Mouse (Mus musculus): ENCODE results near the gene Pigu. TPM values are rescaled to one million over a fixed set of nuclear protein-coding genes. Genes with fewer than 3 reads are reported as not detected.
A peak's percentile ranks its signal among the peaks of the same experiment; 100 is the strongest.

Gene Pigu
- polyA plus RNA-seq, 1 experiment from 2014 or later, result 54.0 TPM

DNA sequence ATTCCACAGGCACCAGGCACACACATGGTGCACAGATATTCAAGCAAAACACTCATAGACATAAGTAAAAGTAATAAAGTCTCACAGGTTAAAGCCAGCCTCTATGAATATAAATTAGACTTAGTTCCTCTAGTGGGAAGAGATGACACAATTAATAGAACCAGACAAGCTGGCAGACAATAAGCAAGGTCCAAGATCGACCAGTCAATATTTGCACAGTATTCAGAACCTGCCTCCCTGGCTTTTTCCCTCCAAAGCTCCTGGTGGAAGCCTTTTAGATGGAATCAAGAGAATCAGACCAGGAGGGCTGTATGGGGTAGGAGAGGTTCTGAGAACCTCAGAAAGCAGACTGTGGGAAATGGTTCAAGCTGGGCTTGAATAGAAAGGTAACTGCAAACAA lies 16.7 kb upstream of the Pigu start:
- Histone ChIP-seq H3K9me3 (replicated peaks; ENCODE audit: control insufficient read depth, low read length) (no peaks in the 10 kb centered on the region), H3K36me3 (ENCODE audit: control insufficient read depth, insufficient read depth, low read length) (no peaks in the 10 kb centered on the region), H3K4me3 (replicated peaks; ENCODE audit: low read length) (no peak overlapping the region), H3K27me3 (ENCODE audit: control insufficient read depth, insufficient read depth, low read length) (no peaks in the 10 kb centered on the region), H3K4me1 (ENCODE audit: control insufficient read depth, insufficient read depth, low read length) (peaks cover 10% of the 10 kb centered on the region), H3K27ac (ENCODE audit: low read length) (no peak overlapping the region), H3K9ac (ENCODE audit: low read length) (no peak overlapping the region), H3K4me2 (ENCODE audit: low read depth, low read length) (no peak overlapping the region)
- WGBS, result 59% methylated on average over 1 of the region's 1 CpGs
- no peak for ATAC-seq (ENCODE audit: insufficient read depth, low FRiP score)

DNA sequence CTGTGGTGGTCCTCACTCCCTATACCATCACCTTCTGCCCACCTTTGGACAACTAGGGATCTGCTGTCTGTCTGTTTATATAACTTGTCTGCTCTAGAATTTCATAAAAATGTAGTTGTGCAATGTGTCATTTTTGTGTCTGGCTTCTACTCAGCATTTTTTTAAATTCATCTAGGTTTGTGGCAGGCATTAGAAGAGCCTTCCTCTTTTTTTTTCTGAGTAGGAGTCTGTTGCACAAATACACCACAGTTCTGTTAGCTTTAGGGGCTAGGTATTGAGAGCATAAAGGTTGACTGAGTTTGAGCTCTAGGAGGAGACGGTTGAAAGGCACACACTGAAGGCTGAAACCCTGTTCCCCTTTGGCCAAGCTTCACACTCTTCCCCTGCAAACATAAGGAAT lies 16.1 kb upstream of the Pigu start:
- Histone ChIP-seq H3K27ac (ENCODE audit: low read length) (no peak overlapping the region), H3K4me3 (replicated peaks; ENCODE audit: low read length) (no peak overlapping the region), H3K9me3 (replicated peaks; ENCODE audit: control insufficient read depth, low read length) (no peaks in the 10 kb centered on the region), H3K27me3 (ENCODE audit: control insufficient read depth, insufficient read depth, low read length) (no peaks in the 10 kb centered on the region), H3K4me1 (ENCODE audit: control insufficient read depth, insufficient read depth, low read length) (peaks cover 10% of the 10 kb centered on the region), H3K9ac (ENCODE audit: low read length) (no peak overlapping the region), H3K36me3 (ENCODE audit: control insufficient read depth, insufficient read depth, low read length) (no peaks in the 10 kb centered on the region), H3K4me2 (ENCODE audit: low read depth, low read length) (no peak overlapping the region)
- 57% methylated on average over 1 of the region's 1 CpGs for WGBS
- no peak for ATAC-seq (ENCODE audit: insufficient read depth, low FRiP score)

DNA sequence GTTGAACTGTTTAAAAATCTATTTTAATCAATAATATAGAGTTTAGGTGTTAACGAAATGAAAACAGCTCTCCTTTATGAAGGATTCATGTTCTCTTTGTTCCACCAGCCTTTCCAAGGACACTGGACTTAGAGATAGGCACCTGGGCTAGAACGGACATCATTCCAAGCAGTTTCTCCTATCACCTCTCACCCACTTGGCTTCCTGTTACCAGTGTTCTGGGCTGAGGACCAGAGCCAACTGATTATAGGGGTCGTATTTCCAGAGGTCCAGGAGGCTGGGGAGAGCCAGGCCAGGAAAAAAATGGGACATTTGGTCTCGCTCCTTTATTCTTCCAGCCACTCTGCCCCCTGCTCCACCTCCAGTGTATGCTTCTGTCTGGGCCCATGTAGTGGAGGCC lies 15.2 kb upstream of the Pigu start:
- no peak for ATAC-seq (ENCODE audit: insufficient read depth, low FRiP score)
- Histone ChIP-seq H3K9me3 (replicated peaks; ENCODE audit: control insufficient read depth, low read length) (no peaks in the 10 kb centered on the region), H3K4me3 (replicated peaks; ENCODE audit: low read length) (no peak overlapping the region), H3K9ac (ENCODE audit: low read length) (no peak overlapping the region), H3K36me3 (ENCODE audit: control insufficient read depth, insufficient read depth, low read length) (no peaks in the 10 kb centered on the region), H3K27me3 (ENCODE audit: control insufficient read depth, insufficient read depth, low read length) (no peaks in the 10 kb centered on the region), H3K27ac (ENCODE audit: low read length) (no peak overlapping the region), H3K4me2 (ENCODE audit: low read depth, low read length) (no peak overlapping the region), H3K4me1 (ENCODE audit: control insufficient read depth, insufficient read depth, low read length) (peaks cover 10% of the 10 kb centered on the region)
- WGBS, result 62% methylated on average over 4 of the region's 4 CpGs

DNA sequence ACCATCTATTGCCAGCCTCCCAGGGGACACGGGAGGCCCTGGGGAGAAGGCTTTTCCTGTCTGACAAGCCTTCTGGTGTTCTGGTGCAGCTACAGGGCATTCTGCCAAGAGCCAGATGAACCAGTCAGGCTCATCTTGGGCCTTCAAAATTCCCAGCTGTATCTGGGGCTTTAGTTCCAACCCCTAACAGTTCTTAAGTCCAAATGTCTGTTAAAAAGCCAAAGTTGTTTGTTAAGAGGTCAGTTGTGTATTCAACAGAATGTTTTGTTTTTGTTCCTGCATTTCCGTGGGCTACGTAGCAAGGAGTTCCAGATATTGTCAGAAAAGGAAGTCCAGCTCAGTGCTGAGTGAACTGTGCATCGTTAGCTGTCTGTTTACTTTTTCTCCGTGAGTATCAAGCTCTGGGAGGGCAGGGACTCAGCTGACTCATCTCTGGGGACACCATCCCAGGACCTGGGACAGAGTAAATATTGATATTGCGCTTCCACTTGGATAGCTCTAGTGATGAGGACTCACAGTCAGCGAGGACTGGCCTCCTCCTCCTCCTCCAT lies 12.2 kb upstream of the Pigu start:
- no peak overlapping the region for H3K4me2 ChIP-seq (ENCODE audit: low read depth, low read length)
- H3K9ac ChIP-seq (ENCODE audit: low read length), result no peak overlapping the region
- H3K27me3 ChIP-seq (ENCODE audit: control insufficient read depth, insufficient read depth, low read length), result no peaks in the 10 kb centered on the region
- H3K36me3 ChIP-seq (ENCODE audit: control insufficient read depth, insufficient read depth, low read length), result no peaks in the 10 kb centered on the region
- no peak overlapping the region for H3K4me3 ChIP-seq (replicated peaks; ENCODE audit: low read length)
- ATAC-seq (ENCODE audit: insufficient read depth, low FRiP score), result peak; percentile 69; the same call in 1 of the 2 replicates
- no peaks in the 10 kb centered on the region for H3K9me3 ChIP-seq (replicated peaks; ENCODE audit: control insufficient read depth, low read length)
- H3K27ac ChIP-seq (ENCODE audit: low read length), result peak overlapping the region; percentile 74
- peaks cover 10% of the 10 kb centered on the region for H3K4me1 ChIP-seq (ENCODE audit: control insufficient read depth, insufficient read depth, low read length)
- 19% methylated on average over 7 of the region's 7 CpGs for WGBS

DNA sequence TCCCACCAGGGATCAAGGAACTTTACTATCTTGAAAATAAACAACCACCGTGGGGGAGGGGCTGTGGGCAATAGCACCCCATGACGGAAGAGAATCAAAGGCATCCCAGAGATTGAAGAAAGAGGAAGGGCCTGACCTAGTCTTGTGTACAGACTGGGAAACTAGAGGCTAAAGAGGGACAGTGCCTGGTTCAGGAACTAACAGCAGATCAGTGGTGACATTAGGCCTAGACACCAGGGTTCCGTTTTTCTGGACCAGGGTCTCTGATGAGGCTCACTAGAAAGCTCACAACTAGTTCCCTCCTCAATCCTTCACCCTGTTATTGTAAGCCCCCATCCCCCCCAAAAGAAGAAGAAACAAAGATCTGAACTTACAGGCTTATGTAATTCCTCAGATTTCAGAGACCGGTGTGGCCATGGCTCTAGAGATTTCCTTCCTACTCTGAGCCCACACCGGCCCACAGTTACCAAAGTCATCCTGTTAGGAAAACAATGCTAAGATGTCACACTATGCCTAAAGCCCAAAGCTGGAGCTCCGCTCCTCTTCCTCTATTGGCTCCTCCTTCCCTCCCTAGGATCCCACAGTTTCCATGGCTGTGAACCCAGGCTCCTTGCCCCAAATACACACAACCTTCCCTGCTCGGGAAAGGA lies 10.5 kb upstream of the Pigu start:
- H3K4me2 ChIP-seq (ENCODE audit: low read depth, low read length), result no peak overlapping the region
- H3K9me3 ChIP-seq (replicated peaks; ENCODE audit: control insufficient read depth, low read length), result no peaks in the 10 kb centered on the region
- H3K9ac ChIP-seq (ENCODE audit: low read length), result no peak overlapping the region
- WGBS, result 73% methylated on average over 7 of the region's 7 CpGs
- H3K4me3 ChIP-seq (replicated peaks; ENCODE audit: low read length), result no peak overlapping the region
- H3K27ac ChIP-seq (ENCODE audit: low read length), result no peak overlapping the region
- peaks cover 10% of the 10 kb centered on the region for H3K4me1 ChIP-seq (ENCODE audit: control insufficient read depth, insufficient read depth, low read length)
- no peaks in the 10 kb centered on the region for H3K27me3 ChIP-seq (ENCODE audit: control insufficient read depth, insufficient read depth, low read length)
- no peaks in the 10 kb centered on the region for H3K36me3 ChIP-seq (ENCODE audit: control insufficient read depth, insufficient read depth, low read length)
- ATAC-seq (ENCODE audit: insufficient read depth, low FRiP score), result no peak

DNA sequence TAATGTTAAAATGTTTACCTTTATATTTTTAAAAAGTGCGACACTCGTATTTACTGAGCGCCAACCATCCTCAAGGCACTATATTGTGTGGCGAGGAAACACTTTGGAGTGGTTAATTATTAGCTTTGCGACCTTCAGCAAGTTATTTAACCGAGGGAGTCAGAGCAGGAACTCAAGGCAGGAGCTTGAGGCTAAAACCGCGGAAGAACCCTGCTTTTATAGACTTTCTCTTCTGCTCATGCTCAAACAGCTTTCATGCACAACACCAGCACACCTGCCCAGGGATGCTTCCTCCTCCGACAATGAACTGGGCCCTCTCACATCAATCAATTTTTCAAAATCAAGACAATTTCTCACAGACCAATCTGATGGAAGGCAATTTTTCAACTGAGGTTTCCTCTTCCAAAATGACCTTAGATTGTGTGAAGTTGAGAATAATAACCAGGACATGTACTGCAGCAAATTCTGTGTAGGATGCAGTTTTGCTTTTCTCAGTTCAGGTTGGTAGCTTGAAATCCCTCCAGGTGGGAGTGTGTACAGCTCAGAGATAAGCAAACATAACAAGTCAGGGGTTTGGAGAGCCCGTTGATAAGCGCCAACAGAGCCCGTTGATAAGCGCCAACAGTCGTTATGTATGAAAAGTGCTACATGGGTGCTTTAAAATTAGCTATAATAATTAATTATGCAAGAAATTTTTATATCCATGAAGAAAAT lies 613 bp upstream of the Pigu start:
- no peaks in the 10 kb centered on the region for H3K9me3 ChIP-seq (replicated peaks; ENCODE audit: control insufficient read depth, low read length)
- H3K9ac ChIP-seq (ENCODE audit: low read length), result peak overlapping the region; percentile 56
- H3K4me3 ChIP-seq (replicated peaks; ENCODE audit: low read length), result peak overlapping the region; percentile 92
- H3K4me1 ChIP-seq (ENCODE audit: control insufficient read depth, insufficient read depth, low read length), result peaks cover 6% of the 10 kb centered on the region; the same call in 1 of the 2 replicates
- no peaks in the 10 kb centered on the region for H3K27me3 ChIP-seq (ENCODE audit: control insufficient read depth, insufficient read depth, low read length)
- peak; percentile 83 for ATAC-seq (ENCODE audit: insufficient read depth, low FRiP score)
- peak overlapping the region; percentile 88 for H3K27ac ChIP-seq (ENCODE audit: low read length)
- 19% methylated on average over 14 of the region's 14 CpGs for WGBS
- H3K4me2 ChIP-seq (ENCODE audit: low read depth, low read length), result peak overlapping the region; percentile 59
- H3K36me3 ChIP-seq (ENCODE audit: control insufficient read depth, insufficient read depth, low read length), result no peaks in the 10 kb centered on the region

DNA sequence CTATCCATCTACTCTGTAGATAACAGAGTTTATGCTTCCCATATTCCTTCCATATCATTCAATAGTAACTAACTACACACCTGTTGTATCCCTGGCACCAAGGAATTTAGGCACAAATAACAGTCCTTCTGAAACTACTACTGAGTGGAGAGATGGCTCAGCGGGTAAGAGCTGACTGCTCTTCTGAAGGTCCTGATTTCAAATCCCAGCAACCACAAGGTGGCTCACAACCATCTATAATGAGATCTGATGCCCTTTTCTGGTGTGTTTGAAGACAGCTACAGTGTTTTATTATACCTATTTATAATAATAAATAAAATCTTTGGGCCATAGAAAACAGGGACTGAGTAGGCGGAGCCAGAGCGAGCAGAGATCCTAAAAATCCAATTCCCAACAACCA lies 2.8 kb downstream of the Pigu start:
- Histone ChIP-seq H3K4me1 (ENCODE audit: control insufficient read depth, insufficient read depth, low read length) (peaks cover 6% of the 10 kb centered on the region; the same call in 1 of the 2 replicates), H3K27ac (ENCODE audit: low read length) (no peak overlapping the region), H3K4me3 (replicated peaks; ENCODE audit: low read length) (no peak overlapping the region), H3K4me2 (ENCODE audit: low read depth, low read length) (no peak overlapping the region), H3K27me3 (ENCODE audit: control insufficient read depth, insufficient read depth, low read length) (no peaks in the 10 kb centered on the region), H3K9ac (ENCODE audit: low read length) (no peak overlapping the region), H3K36me3 (ENCODE audit: control insufficient read depth, insufficient read depth, low read length) (0 out of 2 replicates have a peak, but pooled peaks cover 3% of the 10 kb centered on the region), H3K9me3 (replicated peaks; ENCODE audit: control insufficient read depth, low read length) (no peaks in the 10 kb centered on the region)
- ATAC-seq (ENCODE audit: insufficient read depth, low FRiP score), result no peak
- WGBS, result 90% methylated on average over 3 of the region's 3 CpGs

DNA sequence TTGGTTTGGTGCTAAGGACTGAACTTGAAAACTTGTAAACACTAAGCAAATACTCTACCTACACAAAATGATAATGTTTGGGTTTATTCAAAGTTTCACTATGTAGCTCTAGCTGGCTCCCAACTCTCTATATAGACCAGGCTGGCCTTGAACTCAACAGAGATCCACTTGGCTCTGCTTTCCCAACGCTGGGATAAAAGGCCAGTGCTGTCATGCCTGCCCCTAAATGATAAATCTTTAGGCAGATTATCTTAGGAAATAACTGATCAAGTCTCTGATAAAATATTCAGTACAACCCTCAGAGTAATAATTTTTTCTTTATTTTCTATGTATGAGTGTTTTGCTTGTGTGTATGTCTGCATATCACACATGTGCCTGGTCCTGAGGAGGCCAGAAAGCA lies 10.6 kb downstream of the Pigu start:
- no peak for ATAC-seq (ENCODE audit: insufficient read depth, low FRiP score)
- Histone ChIP-seq H3K4me2 (ENCODE audit: low read depth, low read length) (no peak overlapping the region), H3K36me3 (ENCODE audit: control insufficient read depth, insufficient read depth, low read length) (0 out of 2 replicates have a peak, but pooled peaks cover 3% of the 10 kb centered on the region), H3K4me3 (replicated peaks; ENCODE audit: low read length) (no peak overlapping the region), H3K9me3 (replicated peaks; ENCODE audit: control insufficient read depth, low read length) (no peaks in the 10 kb centered on the region), H3K27ac (ENCODE audit: low read length) (no peak overlapping the region), H3K27me3 (ENCODE audit: control insufficient read depth, insufficient read depth, low read length) (no peaks in the 10 kb centered on the region), H3K4me1 (ENCODE audit: control insufficient read depth, insufficient read depth, low read length) (no peaks in the 10 kb centered on the region), H3K9ac (ENCODE audit: low read length) (no peak overlapping the region)
- 60% methylated on average over 1 of the region's 1 CpGs for WGBS

DNA sequence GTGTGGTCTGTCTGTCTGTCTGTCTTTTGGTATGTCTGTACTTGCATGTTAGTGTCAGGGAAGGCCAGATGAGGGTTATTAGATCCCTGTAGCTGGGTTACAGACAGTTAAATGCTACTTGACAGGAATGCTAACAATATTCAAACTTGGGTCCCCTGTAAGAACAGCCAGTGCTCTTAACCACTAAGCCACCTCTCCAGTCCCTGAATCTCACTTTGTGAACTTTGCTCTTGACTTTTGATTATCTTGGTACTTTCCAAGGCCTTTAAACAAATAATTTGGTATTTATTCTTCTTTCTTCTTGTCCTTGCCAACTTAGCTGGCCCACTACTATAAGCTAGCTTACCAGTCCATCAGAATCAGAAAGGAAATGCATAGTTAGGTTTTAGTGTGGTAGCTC lies 17.1 kb downstream of the Pigu start:
- no peaks in the 10 kb centered on the region for H3K27me3 ChIP-seq (ENCODE audit: control insufficient read depth, insufficient read depth, low read length)
- H3K27ac ChIP-seq (ENCODE audit: low read length), result no peak overlapping the region
- ATAC-seq (ENCODE audit: insufficient read depth, low FRiP score), result no peak; the same call in 1 of the 2 replicates

More for the DNA sequence above, 17.1 kb downstream of the Pigu start:
- Histone ChIP-seq H3K4me3 (replicated peaks; ENCODE audit: low read length) (no peak overlapping the region), H3K9ac (ENCODE audit: low read length) (no peak overlapping the region), H3K36me3 (ENCODE audit: control insufficient read depth, insufficient read depth, low read length) (no peaks in the 10 kb centered on the region), H3K4me1 (ENCODE audit: control insufficient read depth, insufficient read depth, low read length) (no peaks in the 10 kb centered on the region), H3K9me3 (replicated peaks; ENCODE audit: control insufficient read depth, low read length) (no peaks in the 10 kb centered on the region), H3K4me2 (ENCODE audit: low read depth, low read length) (no peak overlapping the region)

Measured in stomach, embryonic 16.5 days (tissue).